Mouse (Mus musculus): ENCODE results near the gene Gm19426.

- no peak for TF ChIP-seq CTCF (IDR thresholded peaks at IDR 0.05; ENCODE audit: low read depth)
- no peak for TF ChIP-seq EP300 (IDR thresholded peaks at IDR 0.05; ENCODE audit: low read depth)
Observed at GRCm38 (mm10) chr2:84783840-84784566, 40.5 kb upstream of the Gm19426 start.
